Mouse (Mus musculus): Measurements from ENCODE around the gene Cabcoco1. TPM values are rescaled to one million over a fixed set of nuclear protein-coding genes. Genes with fewer than 3 reads are reported as not detected.

The Cabcoco1 gene
- total RNA-seq, 1 experiment, result not detected

DNA sequence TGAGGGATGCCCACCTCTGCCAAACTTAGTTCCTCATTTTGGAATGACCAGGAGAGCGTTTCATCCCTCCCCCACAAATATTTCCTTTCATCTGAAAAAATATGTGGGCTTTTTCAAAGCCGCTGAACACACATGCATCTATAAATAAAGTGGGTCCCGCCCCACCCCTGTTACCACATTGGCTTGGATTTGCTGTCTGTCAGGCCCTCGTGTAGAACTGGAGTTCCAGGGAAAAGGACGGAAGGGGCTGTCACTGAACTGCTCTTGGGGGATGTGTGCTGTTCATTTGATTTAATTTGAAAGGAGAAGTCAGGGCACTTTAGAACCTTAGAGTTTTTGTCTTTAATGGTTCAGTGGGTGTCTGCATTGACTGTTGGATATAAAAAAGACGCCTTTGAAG, 50.9 kb downstream of the Cabcoco1 start:
- H3K4me3 ChIP-seq (ENCODE audit: insufficient read depth in 1 of 2, low read depth in 1 of 2, low read length in 2 of 2, poor library complexity in 1 of 2, severe bottlenecking in 1 of 2), result no peak overlapping the region
- no peaks in the 10 kb centered on the region for H3K36me3 ChIP-seq (ENCODE audit: control insufficient read depth, insufficient read depth, low read length, poor library complexity, severe bottlenecking)
- H3K27ac ChIP-seq (ENCODE audit: insufficient read depth, low read depth, low read length, poor library complexity, severe bottlenecking), result no peak overlapping the region
- in situ Hi-C loops (cut with MboI; ENCODE audit: low sequenced_read_pairs in 2 of 2, unreplicated experiment in 2 of 2), result no loop called here
- no peaks in the 10 kb centered on the region for H3K9me3 ChIP-seq (ENCODE audit: control insufficient read depth, insufficient read depth, low read depth, low read length)
- TF ChIP-seq MAFK (IDR thresholded peaks at IDR 0.05; ENCODE audit: insufficient read depth, low read depth, low read length), result no peak
- TF ChIP-seq HCFC1 (IDR thresholded peaks at IDR 0.05; ENCODE audit: borderline replicate concordance, insufficient read depth, low read length), result no peak
- no peak for TF ChIP-seq ZC3H11A (IDR thresholded peaks at IDR 0.05; ENCODE audit: borderline replicate concordance, low read depth, low read length)
- no peak for TF ChIP-seq CHD2 (IDR thresholded peaks at IDR 0.05; ENCODE audit: low read depth, low read length)
- no peak for TF ChIP-seq ZNF384 (IDR thresholded peaks at IDR 0.05; ENCODE audit: low read depth, low read length)
- DNase-seq (ENCODE audit: low read depth, low spot score), result no peak
- no peak overlapping the region for H3K9ac ChIP-seq (ENCODE audit: insufficient read depth, low read depth, low read length, poor library complexity, severe bottlenecking)
- no peaks in the 10 kb centered on the region for H3K4me1 ChIP-seq (ENCODE audit: control insufficient read depth in 2 of 2, insufficient read depth in 2 of 2, low read length in 2 of 2, poor library complexity in 1 of 2)

GRCm38 (mm10) chr10:68472799-68473198, 68.9 kb downstream of the Cabcoco1 start:
- no peak for TF ChIP-seq ZNF384 (IDR thresholded peaks at IDR 0.05; ENCODE audit: low read depth, low read length)
- H3K4me1 ChIP-seq (ENCODE audit: control insufficient read depth in 2 of 2, insufficient read depth in 2 of 2, low read length in 2 of 2, poor library complexity in 1 of 2), result no peaks in the 10 kb centered on the region
- H3K4me3 ChIP-seq (ENCODE audit: insufficient read depth in 1 of 2, low read depth in 1 of 2, low read length in 2 of 2, poor library complexity in 1 of 2, severe bottlenecking in 1 of 2), result no peak overlapping the region
- no peaks in the 10 kb centered on the region for H3K36me3 ChIP-seq (ENCODE audit: control insufficient read depth, insufficient read depth, low read length, poor library complexity, severe bottlenecking)
- H3K9me3 ChIP-seq (ENCODE audit: control insufficient read depth, insufficient read depth, low read depth, low read length), result no peaks in the 10 kb centered on the region
- no peak overlapping the region for H3K9ac ChIP-seq (ENCODE audit: insufficient read depth, low read depth, low read length, poor library complexity, severe bottlenecking)
- in situ Hi-C loops (cut with MboI; ENCODE audit: low sequenced_read_pairs in 2 of 2, unreplicated experiment in 2 of 2), result no loop called here
- no peak overlapping the region for H3K27ac ChIP-seq (ENCODE audit: insufficient read depth, low read depth, low read length, poor library complexity, severe bottlenecking)
- no peak for DNase-seq (ENCODE audit: low read depth, low spot score)

DNA sequence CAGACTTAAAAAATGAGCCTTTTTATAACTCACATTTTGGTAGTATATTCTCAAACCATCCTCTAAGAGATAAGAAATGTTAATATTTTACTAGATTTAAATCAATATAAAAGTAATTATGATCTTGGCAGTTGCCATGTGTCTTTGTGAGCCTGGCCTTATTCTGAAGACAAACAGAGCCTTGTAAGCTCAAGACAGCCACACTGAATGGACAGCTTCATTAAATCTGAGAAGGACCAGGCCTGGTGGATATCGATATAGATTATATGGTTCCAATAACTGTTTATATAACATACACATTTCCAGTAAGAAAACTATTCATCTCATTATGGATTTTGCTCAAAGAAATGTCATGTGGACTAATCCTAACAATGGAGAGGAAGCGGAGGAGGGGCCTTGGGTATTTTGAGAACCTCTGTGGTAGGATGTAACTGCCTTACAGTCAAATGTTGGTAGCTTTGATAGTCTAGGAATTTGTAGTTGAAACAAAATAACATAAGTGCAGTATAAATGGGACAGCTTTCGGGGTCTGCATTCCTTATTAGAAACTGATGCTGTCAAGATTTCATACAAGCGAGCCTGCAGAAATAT, 75.9 kb downstream of the Cabcoco1 start:
- TF ChIP-seq HCFC1 (IDR thresholded peaks at IDR 0.05; ENCODE audit: borderline replicate concordance, insufficient read depth, low read length) (no peak), ZC3H11A (IDR thresholded peaks at IDR 0.05; ENCODE audit: borderline replicate concordance, low read depth, low read length) (no peak), ZNF384 (IDR thresholded peaks at IDR 0.05; ENCODE audit: low read depth, low read length) (no peak), CHD2 (IDR thresholded peaks at IDR 0.05; ENCODE audit: low read depth, low read length) (no peak), MAFK (IDR thresholded peaks at IDR 0.05; ENCODE audit: insufficient read depth, low read depth, low read length) (no peak)
- no peaks in the 10 kb centered on the region for H3K36me3 ChIP-seq (ENCODE audit: control insufficient read depth, insufficient read depth, low read length, poor library complexity, severe bottlenecking)
- H3K27ac ChIP-seq (ENCODE audit: insufficient read depth, low read depth, low read length, poor library complexity, severe bottlenecking), result no peak overlapping the region
- in situ Hi-C loops (cut with MboI; ENCODE audit: low sequenced_read_pairs in 2 of 2, unreplicated experiment in 2 of 2), result no loop called here
- no peaks in the 10 kb centered on the region for H3K4me1 ChIP-seq (ENCODE audit: control insufficient read depth in 2 of 2, insufficient read depth in 2 of 2, low read length in 2 of 2, poor library complexity in 1 of 2)
- H3K9me3 ChIP-seq (ENCODE audit: control insufficient read depth, insufficient read depth, low read depth, low read length), result no peaks in the 10 kb centered on the region
- no peak overlapping the region for H3K9ac ChIP-seq (ENCODE audit: insufficient read depth, low read depth, low read length, poor library complexity, severe bottlenecking)
- DNase-seq (ENCODE audit: low read depth, low spot score), result no peak
- no peak overlapping the region for H3K4me3 ChIP-seq (ENCODE audit: insufficient read depth in 1 of 2, low read depth in 1 of 2, low read length in 2 of 2, poor library complexity in 1 of 2, severe bottlenecking in 1 of 2)

- DNase-seq (ENCODE audit: low read depth, low spot score), result peak; percentile 41
These were observed 76.8 kb downstream of the Cabcoco1 start for GRCm38 (mm10) chr10:68464943-68465342.

DNA sequence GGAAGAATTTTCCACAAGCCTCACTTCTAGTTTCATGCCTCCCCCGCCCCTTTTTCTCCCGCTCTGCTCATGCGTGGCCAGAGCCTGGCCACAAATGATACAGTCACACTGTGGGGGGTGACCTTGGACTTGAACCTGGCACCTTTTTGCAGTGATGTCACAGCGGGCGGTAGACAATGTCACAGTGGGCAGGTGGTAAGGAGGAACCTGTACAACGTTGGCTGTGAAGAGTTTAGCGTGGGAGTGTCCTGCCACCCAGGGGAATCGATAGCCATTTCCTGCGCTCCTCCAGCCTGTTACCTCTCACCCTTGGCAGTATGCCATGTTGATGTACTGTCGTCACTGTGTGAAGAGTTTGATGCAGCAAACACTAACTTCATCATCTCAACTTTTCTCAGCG, 81.9 kb downstream of the Cabcoco1 start:
- in situ Hi-C loops (cut with MboI; ENCODE audit: low sequenced_read_pairs in 2 of 2, unreplicated experiment in 2 of 2), result no loop called here
- no peaks in the 10 kb centered on the region for H3K36me3 ChIP-seq (ENCODE audit: control insufficient read depth, insufficient read depth, low read length, poor library complexity, severe bottlenecking)
- H3K9me3 ChIP-seq (ENCODE audit: control insufficient read depth, insufficient read depth, low read depth, low read length), result no peaks in the 10 kb centered on the region
- no peaks in the 10 kb centered on the region for H3K4me1 ChIP-seq (ENCODE audit: control insufficient read depth in 2 of 2, insufficient read depth in 2 of 2, low read length in 2 of 2, poor library complexity in 1 of 2)
- no peak overlapping the region for H3K4me3 ChIP-seq (ENCODE audit: insufficient read depth in 1 of 2, low read depth in 1 of 2, low read length in 2 of 2, poor library complexity in 1 of 2, severe bottlenecking in 1 of 2)
- no peak overlapping the region for H3K27ac ChIP-seq (ENCODE audit: insufficient read depth, low read depth, low read length, poor library complexity, severe bottlenecking)
- H3K9ac ChIP-seq (ENCODE audit: insufficient read depth, low read depth, low read length, poor library complexity, severe bottlenecking), result no peak overlapping the region
- no peak for DNase-seq (ENCODE audit: low read depth, low spot score)
- TF ChIP-seq ZNF384 (IDR thresholded peaks at IDR 0.05; ENCODE audit: low read depth, low read length), result no peak
- TF ChIP-seq MAFK (IDR thresholded peaks at IDR 0.05; ENCODE audit: insufficient read depth, low read depth, low read length), result no peak
- TF ChIP-seq HCFC1 (IDR thresholded peaks at IDR 0.05; ENCODE audit: borderline replicate concordance, insufficient read depth, low read length), result no peak
- TF ChIP-seq ZC3H11A (IDR thresholded peaks at IDR 0.05; ENCODE audit: borderline replicate concordance, low read depth, low read length), result no peak
- no peak for TF ChIP-seq CHD2 (IDR thresholded peaks at IDR 0.05; ENCODE audit: low read depth, low read length)

More at GRCm38 (mm10) chr10:68464943-68465342, 76.8 kb downstream of the Cabcoco1 start:
- in situ Hi-C loops (cut with MboI; ENCODE audit: low sequenced_read_pairs in 2 of 2, unreplicated experiment in 2 of 2), result no loop called here
- Histone ChIP-seq H3K36me3 (ENCODE audit: control insufficient read depth, insufficient read depth, low read length, poor library complexity, severe bottlenecking) (no peaks in the 10 kb centered on the region), H3K4me1 (ENCODE audit: control insufficient read depth in 2 of 2, insufficient read depth in 2 of 2, low read length in 2 of 2, poor library complexity in 1 of 2) (no peaks in the 10 kb centered on the region), H3K9me3 (ENCODE audit: control insufficient read depth, insufficient read depth, low read depth, low read length) (no peaks in the 10 kb centered on the region), H3K9ac (ENCODE audit: insufficient read depth, low read depth, low read length, poor library complexity, severe bottlenecking) (no peak overlapping the region), H3K4me3 (ENCODE audit: insufficient read depth in 1 of 2, low read depth in 1 of 2, low read length in 2 of 2, poor library complexity in 1 of 2, severe bottlenecking in 1 of 2) (no peak overlapping the region), H3K27ac (ENCODE audit: insufficient read depth, low read depth, low read length, poor library complexity, severe bottlenecking) (no peak overlapping the region)
- TF ChIP-seq CHD2 (IDR thresholded peaks at IDR 0.05; ENCODE audit: low read depth, low read length) (no peak), ZC3H11A (IDR thresholded peaks at IDR 0.05; ENCODE audit: borderline replicate concordance, low read depth, low read length) (no peak; the same call in 1 of the 2 replicates), ZNF384 (IDR thresholded peaks at IDR 0.05; ENCODE audit: low read depth, low read length) (no peak), MAFK (IDR thresholded peaks at IDR 0.05; ENCODE audit: insufficient read depth, low read depth, low read length) (peak; percentile 97), HCFC1 (IDR thresholded peaks at IDR 0.05; ENCODE audit: borderline replicate concordance, insufficient read depth, low read length) (no peak)
